ENCODE assay signal across 25 mouse cellular contexts in the genomic region with DNA sequence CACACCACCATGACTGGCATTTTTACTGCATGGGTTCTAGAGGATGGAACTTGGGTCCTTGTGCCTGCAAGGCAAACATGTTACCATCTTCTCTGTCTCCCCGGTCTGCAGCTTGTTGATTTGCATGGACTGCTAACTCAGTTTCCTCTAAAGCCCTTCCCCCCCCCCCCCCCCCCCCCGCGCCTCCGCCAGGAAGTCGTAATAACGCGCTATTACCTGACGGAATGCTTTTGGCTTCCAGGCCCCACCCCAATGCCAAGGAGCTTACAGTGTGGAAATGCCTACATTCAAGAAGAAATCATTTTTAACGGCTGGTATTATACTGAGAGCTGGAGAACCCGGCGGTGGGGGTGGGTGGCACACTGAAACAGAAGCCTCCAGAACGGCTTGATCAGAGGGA. TPM values are rescaled to one million over a fixed set of nuclear protein-coding genes. Genes with fewer than 3 reads are reported as not detected.
DNase-seq lines count a peak whose midpoint lies in the region; ATAC-seq and TF ChIP-seq lines count a peak whose summit lies in the region.
"Had no signal": no experiment of that assay in that cellular context is flagged by ENCODE, and none has a peak within 500 bp of the region (broad histone marks: within the 10 kb centered on the region; RNA-seq: fewer than 3 reads in every experiment).

No protein-coding gene starts in this region.

- no peaks in the 10 kb centered on the region for H3K4me1 ChIP-seq in forebrain, embryonic 11.5 days (replicated peaks; ENCODE audit: control insufficient read depth, insufficient read depth, low read length)
- no peaks in the 10 kb centered on the region for H3K4me1 ChIP-seq in forebrain, embryonic 15.5 days
- no peaks in the 10 kb centered on the region for H3K4me1 ChIP-seq in heart, embryonic 12.5 days (replicated peaks)
- H3K4me1 ChIP-seq in embryonic facial prominence, embryonic 13.5 days: peaks cover 3% of the 10 kb centered on the region; the same call in 1 of the 2 replicates
- H3K4me1 ChIP-seq in stomach, postnatal 0 days (replicated peaks; ENCODE audit: control insufficient read depth, insufficient read depth): no peaks in the 10 kb centered on the region
- H3K4me1 ChIP-seq: forebrain, embryonic 13.5 days had no signal

- no peak for TF ChIP-seq CTCF in stomach, postnatal 0 days (IDR thresholded peaks at IDR 0.05; ENCODE audit: low read depth)

- 74% methylated on average over 10 of the region's 12 CpGs for WGBS in forebrain, embryonic 11.5 days
- 66% methylated on average over 11 of the region's 12 CpGs for WGBS in forebrain, embryonic 15.5 days
- WGBS in heart, embryonic 12.5 days: 50% methylated on average over 11 of the region's 12 CpGs
- WGBS in embryonic facial prominence, embryonic 13.5 days: 30% methylated on average over 9 of the region's 12 CpGs
- WGBS in stomach, postnatal 0 days: 51% methylated on average over 9 of the region's 12 CpGs

- no peak overlapping the region for H3K4me2 ChIP-seq in forebrain, embryonic 11.5 days (ENCODE audit: low read depth, low read length, severe bottlenecking)
- H3K4me2 ChIP-seq in forebrain, embryonic 15.5 days (replicated peaks): no peak overlapping the region
- H3K4me2 ChIP-seq in heart, embryonic 12.5 days: no peak overlapping the region
- no peak overlapping the region for H3K4me2 ChIP-seq in embryonic facial prominence, embryonic 13.5 days
- H3K4me2 ChIP-seq in stomach, postnatal 0 days (replicated peaks; ENCODE audit: low read depth): no peak overlapping the region
- H3K4me2 ChIP-seq: forebrain, embryonic 13.5 days had no signal

- no peak overlapping the region for H3K4me3 ChIP-seq in forebrain, embryonic 11.5 days (ENCODE audit: low read depth, low read length)
- H3K4me3 ChIP-seq in forebrain, embryonic 15.5 days: no peak overlapping the region
- H3K4me3 ChIP-seq in heart, embryonic 12.5 days: no peak overlapping the region
- no peak overlapping the region for H3K4me3 ChIP-seq in embryonic facial prominence, embryonic 13.5 days
- no peak overlapping the region for H3K4me3 ChIP-seq in stomach, postnatal 0 days (ENCODE audit: low read depth, low read length)
- H3K4me3 ChIP-seq: forebrain, embryonic 13.5 days had no signal

- H3K9me3 ChIP-seq in forebrain, embryonic 11.5 days (ENCODE audit: control insufficient read depth, low read length): no peaks in the 10 kb centered on the region
- no peaks in the 10 kb centered on the region for H3K9me3 ChIP-seq in forebrain, embryonic 15.5 days
- H3K9me3 ChIP-seq in heart, embryonic 12.5 days (replicated peaks): no peaks in the 10 kb centered on the region
- no peaks in the 10 kb centered on the region for H3K9me3 ChIP-seq in embryonic facial prominence, embryonic 13.5 days
- no peaks in the 10 kb centered on the region for H3K9me3 ChIP-seq in stomach, postnatal 0 days (ENCODE audit: control insufficient read depth, low read length)
- H3K9me3 ChIP-seq: forebrain, embryonic 13.5 days had no signal

- peaks cover 26% of the 10 kb centered on the region for H3K27me3 ChIP-seq in forebrain, embryonic 11.5 days (ENCODE audit: control insufficient read depth, insufficient read depth, low read length)
- H3K27me3 ChIP-seq in forebrain, embryonic 15.5 days: peaks cover 45% of the 10 kb centered on the region
- peaks cover 74% of the 10 kb centered on the region for H3K27me3 ChIP-seq in heart, embryonic 12.5 days (replicated peaks)
- peaks cover 61% of the 10 kb centered on the region for H3K27me3 ChIP-seq in embryonic facial prominence, embryonic 13.5 days
- H3K27me3 ChIP-seq in stomach, postnatal 0 days (ENCODE audit: control insufficient read depth, insufficient read depth, low read length): peaks cover 5% of the 10 kb centered on the region; the same call in 1 of the 2 replicates

- H3K27ac ChIP-seq in forebrain, embryonic 11.5 days (ENCODE audit: low read depth, low read length): no peak overlapping the region
- H3K27ac ChIP-seq in forebrain, embryonic 15.5 days (replicated peaks): no peak overlapping the region
- no peak overlapping the region for H3K27ac ChIP-seq in heart, embryonic 12.5 days (ENCODE audit: poor library complexity, severe bottlenecking)
- H3K27ac ChIP-seq in embryonic facial prominence, embryonic 13.5 days: no peak overlapping the region
- no peak overlapping the region for H3K27ac ChIP-seq in stomach, postnatal 0 days (replicated peaks)
- H3K27ac ChIP-seq: forebrain, embryonic 13.5 days had no signal

- no peak overlapping the region for H3K9ac ChIP-seq in forebrain, embryonic 11.5 days (ENCODE audit: low read length)
- H3K9ac ChIP-seq in forebrain, embryonic 15.5 days (replicated peaks): no peak overlapping the region
- no peak overlapping the region for H3K9ac ChIP-seq in heart, embryonic 12.5 days
- no peak overlapping the region for H3K9ac ChIP-seq in embryonic facial prominence, embryonic 13.5 days
- H3K9ac ChIP-seq in stomach, postnatal 0 days (ENCODE audit: low read length): no peak overlapping the region
- H3K9ac ChIP-seq: forebrain, embryonic 13.5 days had no signal

- H3K36me3 ChIP-seq in forebrain, embryonic 11.5 days (ENCODE audit: control insufficient read depth, insufficient read depth, low read length): no peaks in the 10 kb centered on the region
- no peaks in the 10 kb centered on the region for H3K36me3 ChIP-seq in forebrain, embryonic 15.5 days
- H3K36me3 ChIP-seq in heart, embryonic 12.5 days: no peaks in the 10 kb centered on the region
- no peaks in the 10 kb centered on the region for H3K36me3 ChIP-seq in embryonic facial prominence, embryonic 13.5 days
- H3K36me3 ChIP-seq in stomach, postnatal 0 days (ENCODE audit: control insufficient read depth, insufficient read depth, low read length): no peaks in the 10 kb centered on the region

- no peak for ATAC-seq in forebrain, embryonic 11.5 days (replicated peaks; ENCODE audit: low FRiP score)
- no peak for ATAC-seq in forebrain, embryonic 15.5 days (replicated peaks)
- ATAC-seq in heart, embryonic 12.5 days (ENCODE audit: insufficient number of reproducible peaks, low FRiP score): no peak
- 0 out of 2 replicates have a peak, but pooled peaks have one; percentile 48 for ATAC-seq in embryonic facial prominence, embryonic 13.5 days (ENCODE audit: insufficient number of reproducible peaks, insufficient read depth, low FRiP score, low TSS enrichment, low read depth)
- ATAC-seq in stomach, postnatal 0 days (ENCODE audit: low FRiP score, low TSS enrichment): no peak
- ATAC-seq: activated CD4-positive, CD25-positive, alpha-beta regulatory T cell, adult 4 months; CD4-positive, CD25-positive, alpha-beta regulatory T cell, adult 4 months; Patski had no signal

- DNase-seq in forebrain, embryonic 11.5 days (ENCODE audit: low spot score): peak; percentile 34
- peak; percentile 65 for DNase-seq in heart, adult 11 months
- peak; percentile 11 for DNase-seq in stomach, postnatal 0 days (ENCODE audit: low spot score)
- DNase-seq in spleen, adult 12 weeks (ENCODE audit: low spot score): no peak
- DNase-seq in gastrocnemius, postnatal 14 days: no peak
- DNase-seq: adrenal gland, adult 8-10 months; adrenal gland, postnatal 14 days; adrenal gland, postnatal 36 days; B cell, adult 2 months; cerebellum, adult 11-12 months; cerebellum, adult 2 months; cerebellum, adult 9-10 months; cerebellum, postnatal 10 days; cerebellum, postnatal 25 days had no signal

- TF ChIP-seq EP300 in stomach, postnatal 0 days (optimal IDR thresholded peaks at IDR 0.05): no peak

- intact Hi-C loops in gastrocnemius, postnatal 14 days (cut with DNase I; ENCODE audit: low total_unique reads): loop anchor here (10.0 kb wide), 1 partner anchor 827 kb away; no protein-coding TSS in a partner anchor

RNA-seq across cellular contexts. Expression of gene En1, which starts 14.8 kb away (rescaled TPM):
- 1.1 TPM in 2 replicates for polyA plus RNA-seq in forebrain, embryonic 11.5 days (2014; fragmentation: Nextera tagmentation; extraction: Ambion mirVana)
- polyA plus RNA-seq in forebrain, embryonic 15.5 days (2015; fragmentation: Nextera tagmentation; extraction: Ambion mirVana): not detected in 2 replicates
- polyA plus RNA-seq in heart, embryonic 12.5 days (2016; fragmentation: Nextera tagmentation; extraction: Ambion mirVana): 0.06 TPM in 1 of 2 replicates, not detected in the other
- 2.7 and 2.8 TPM in 2 replicates for polyA plus RNA-seq in embryonic facial prominence, embryonic 13.5 days (2015; fragmentation: Nextera tagmentation; extraction: Ambion mirVana)
- polyA plus RNA-seq in stomach, postnatal 0 days (2015; fragmentation: Nextera tagmentation; extraction: Ambion mirVana): not detected in 2 replicates
- 1 to 10 TPM; 5.5 to 9.9 TPM for total RNA-seq in gastrocnemius, postnatal 14 days (2021)
- total RNA-seq: adrenal gland, adult 18-20 months; adrenal gland, adult 8-10 months; adrenal gland, postnatal 14 days; MEL had no signal
- polyA plus RNA-seq: activated CD4-positive, CD25-positive, alpha-beta regulatory T cell, adult 4 months; CD4-positive, CD25-positive, alpha-beta regulatory T cell, adult 4 months; cortical plate, adult 2 months; forebrain, embryonic 13.5 days; forebrain, embryonic 16.5 days; Patski had no signal

Comparison
In these comparisons a context has a peak if more than half of its experiments do, and no peak if none do; other contexts are left out.
1. DNase-seq: peak in forebrain, embryonic 11.5 days (single experiment), heart, adult 11 months (single experiment) and stomach, postnatal 0 days (single experiment); none in spleen, adult 12 weeks (single experiment) and gastrocnemius, postnatal 14 days (single experiment).